Mouse (Mus musculus): ENCODE measurements at regions not wholly inside any gene's neighbourhood (a gene's known extent, or its start where the extent isn't known, plus 50 kb on each side); places are given as distances from the start of the nearest gene placed in this dataset.

DNA sequence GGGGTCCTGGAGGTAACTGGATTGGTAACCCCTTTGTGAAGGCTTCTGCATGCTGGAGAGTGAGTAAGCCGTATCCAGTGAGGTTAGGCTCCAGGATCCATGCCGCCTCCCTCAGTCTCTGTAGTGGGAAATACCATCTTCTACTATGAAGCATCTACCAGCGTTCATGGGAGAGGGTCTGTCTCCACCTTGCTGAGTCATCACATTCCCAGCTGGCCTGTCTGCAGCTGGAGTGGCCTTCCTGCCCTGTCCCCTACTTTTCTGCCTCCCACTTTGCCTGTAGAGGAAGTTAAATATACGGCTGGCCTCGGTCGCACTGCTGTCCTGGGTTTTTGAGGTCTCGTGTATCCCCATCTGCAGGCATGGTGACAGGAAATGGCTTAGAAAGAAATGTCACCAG is 78.0 kb upstream of the Sec14l1 start:
- TF ChIP-seq EP300 (IDR thresholded peaks at IDR 0.05; ENCODE audit: insufficient read depth, low read depth, low read length) (no peak), CTCF (IDR thresholded peaks at IDR 0.05; ENCODE audit: low read depth, low read length) (no peak), POLR2A (IDR thresholded peaks at IDR 0.05; ENCODE audit: insufficient read depth, low read length) (no peak)
